Mouse (Mus musculus) bone marrow macrophage, adult 2 months (primary cell): ENCODE data around the gene Tut7. TPM values are rescaled to one million over a fixed set of nuclear protein-coding genes. Genes with fewer than 3 reads are reported as not detected.
"Not testable (repeated sequence)": the region's sequence is repeated elsewhere in the genome, so short reads cannot be mapped to it uniquely, and the experiment has no call there.

ENCODE experiments used
- H3K27ac ChIP-seq: 2 replicates; pipeline ENCODE4 v1.5.1; 2012; ENCODE audit warnings: low read depth, low read length; ENCODE audit not compliant: insufficient read depth
- H3K4me1 ChIP-seq: 2 replicates; pipeline ENCODE4 v1.6.1; 2012; ENCODE audit warnings: low read length; ENCODE audit not compliant: control insufficient read depth, insufficient read depth
- H3K4me3 ChIP-seq: 2 replicates; pipeline ENCODE4 v1.5.1; 2012; ENCODE audit warnings: mild to moderate bottlenecking, low read length, moderate library complexity; ENCODE audit not compliant: insufficient read depth
- CTCF ChIP-seq: IDR thresholded peaks from 2 replicates; pipeline ENCODE4 v1.5.1; 2012; ENCODE audit warnings: low read depth, mild to moderate bottlenecking, low read length, moderate library complexity
- POLR2A ChIP-seq: IDR thresholded peaks from 2 replicates; pipeline ENCODE4 v1.6.1; 2012; ENCODE audit warnings: mild to moderate bottlenecking, low read depth, low read length, borderline replicate concordance
- polyA plus RNA-seq: library from polyadenylated mRNA; stranded (reverse); fragments of >200 nt; gene quantifications from 2 replicates; pipeline ENCODE4 v1.2.4, GENCODE M21; 2012; ENCODE audit not compliant: missing spikeins, insufficient read depth, insufficient read length

Gene Tut7
- polyA plus RNA-seq, 1 experiment: 148 TPM

DNA sequence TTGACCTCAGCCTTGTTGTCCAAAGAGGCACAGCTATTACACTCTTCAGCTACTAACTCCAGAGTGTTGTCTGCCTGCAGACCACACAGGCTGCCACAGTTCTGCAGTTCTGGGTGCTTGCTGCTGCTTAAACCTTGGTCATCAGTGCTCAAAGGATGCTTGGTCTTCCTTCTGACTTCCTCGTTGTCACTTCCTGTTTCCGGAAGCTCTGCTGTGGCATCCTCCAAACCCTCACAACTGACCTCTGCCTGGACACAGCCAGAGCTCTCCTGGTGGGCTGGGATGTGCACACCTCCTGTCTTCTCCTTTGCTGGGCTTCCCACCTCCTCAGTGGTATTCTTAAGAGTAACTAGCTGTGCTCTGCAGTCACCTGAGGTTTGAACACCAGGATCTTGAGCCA lies 22.9 kb downstream of the Tut7 start:
- H3K4me3 ChIP-seq: no peak overlapping the region
- no peak overlapping the region for H3K27ac ChIP-seq
- no peak for TF ChIP-seq CTCF
- TF ChIP-seq POLR2A: no peak
- H3K4me1 ChIP-seq: peaks cover 19% of the 10 kb centered on the region

DNA sequence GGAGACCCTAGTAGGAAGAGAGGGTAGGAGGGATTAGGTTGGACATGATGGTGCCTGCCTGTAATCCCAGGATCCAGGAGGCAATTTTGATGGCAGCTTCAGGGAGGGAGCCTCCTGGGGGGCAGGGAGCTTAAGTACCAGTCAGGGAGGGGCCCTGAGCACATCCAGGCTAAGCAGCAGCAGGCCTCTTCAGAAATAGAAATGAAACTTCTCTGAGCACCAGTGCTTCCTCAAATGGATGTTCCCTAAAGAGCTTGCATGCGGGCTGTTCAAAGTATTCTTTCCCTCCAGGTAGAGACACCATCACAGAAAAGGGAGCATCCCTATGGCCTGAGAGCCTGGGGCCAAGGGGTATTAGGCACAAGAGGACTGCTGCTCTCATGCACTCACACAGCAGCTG lies 24.6 kb downstream of the Tut7 start:
- H3K4me3 ChIP-seq: no peak overlapping the region
- H3K4me1 ChIP-seq: peaks cover 19% of the 10 kb centered on the region
- H3K27ac ChIP-seq: no peak overlapping the region
- no peak for TF ChIP-seq POLR2A
- no peak for TF ChIP-seq CTCF

DNA sequence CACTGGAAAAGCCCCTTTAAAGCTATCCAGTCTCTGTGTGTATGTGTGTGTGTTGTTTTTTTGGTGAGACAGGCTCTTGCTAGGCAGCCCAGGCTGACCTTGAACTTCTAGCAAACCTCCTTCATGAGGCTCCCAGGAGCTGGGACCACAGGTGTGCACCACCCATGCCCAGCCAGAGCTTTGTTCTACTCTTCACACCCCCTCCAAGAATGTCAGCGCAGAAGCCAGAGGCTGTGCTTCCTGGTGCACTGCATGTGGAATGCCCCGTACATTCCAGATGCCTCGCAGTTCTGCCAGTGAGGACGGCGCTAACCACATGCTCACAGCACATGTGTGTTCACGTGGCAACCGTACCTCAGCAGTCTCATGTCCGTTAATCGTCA lies 26.5 kb downstream of the Tut7 start:
- Histone ChIP-seq H3K4me1 (peaks cover 19% of the 10 kb centered on the region), H3K4me3 (no peak overlapping the region), H3K27ac (no peak overlapping the region)
- no peak for TF ChIP-seq CTCF
- no peak for TF ChIP-seq POLR2A

DNA sequence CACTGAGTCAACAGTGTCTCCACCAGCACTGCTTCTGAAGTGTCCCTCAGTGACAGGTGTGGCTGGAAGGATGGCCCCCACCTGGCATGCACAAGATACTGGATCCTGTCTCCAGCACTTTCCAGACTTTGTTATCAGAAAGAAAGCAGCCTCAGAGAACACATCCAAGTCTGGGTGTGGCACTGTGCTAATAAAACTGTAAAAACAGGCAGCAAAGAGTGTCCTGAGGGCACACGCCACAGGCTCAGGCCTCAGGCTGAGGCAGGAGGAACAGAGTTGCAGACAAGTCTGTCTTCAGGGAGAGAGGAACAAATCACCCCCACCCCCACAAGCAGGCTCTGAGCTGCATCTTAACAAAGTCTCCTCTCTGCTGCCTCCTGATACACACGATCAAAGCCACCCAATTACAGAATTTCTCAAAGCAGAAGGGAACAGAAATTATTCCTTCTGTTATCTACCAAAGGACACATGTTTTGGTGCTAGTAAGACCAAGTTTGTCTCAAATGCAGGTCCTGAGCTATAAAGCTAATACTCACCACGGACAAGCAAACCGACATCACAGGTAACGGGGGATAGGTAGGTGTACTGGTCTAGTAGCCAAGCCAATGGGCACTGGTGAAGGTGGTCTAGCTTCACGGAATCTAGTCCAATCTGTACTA lies 27.0 kb downstream of the Tut7 start:
- Histone ChIP-seq H3K4me1 (peaks cover 19% of the 10 kb centered on the region), H3K4me3 (no peak overlapping the region), H3K27ac (no peak overlapping the region)
- TF ChIP-seq CTCF: no peak
- TF ChIP-seq POLR2A: no peak

DNA sequence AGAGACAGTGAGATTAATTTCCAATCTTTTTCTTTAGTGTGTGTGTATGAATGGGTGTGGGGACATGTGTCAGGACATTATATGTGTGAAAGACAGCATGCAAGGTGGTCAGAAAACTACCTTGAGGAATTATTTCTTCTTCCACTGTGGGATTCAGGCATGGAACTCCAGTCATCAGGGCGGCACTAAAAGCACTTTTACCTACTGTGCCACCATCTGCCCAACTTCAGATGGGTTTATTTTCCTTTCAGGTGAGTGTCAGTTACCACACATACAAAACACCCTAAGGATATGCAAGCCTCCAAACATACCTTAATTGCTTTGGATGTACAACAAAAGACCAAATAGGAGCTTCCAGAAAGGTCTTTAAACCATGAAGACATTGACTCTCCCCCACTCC lies 28.2 kb downstream of the Tut7 start:
- TF ChIP-seq POLR2A: no peak
- no peak for TF ChIP-seq CTCF
- no peak overlapping the region for H3K27ac ChIP-seq
- peaks cover 13% of the 10 kb centered on the region for H3K4me1 ChIP-seq
- H3K4me3 ChIP-seq: no peak overlapping the region

DNA sequence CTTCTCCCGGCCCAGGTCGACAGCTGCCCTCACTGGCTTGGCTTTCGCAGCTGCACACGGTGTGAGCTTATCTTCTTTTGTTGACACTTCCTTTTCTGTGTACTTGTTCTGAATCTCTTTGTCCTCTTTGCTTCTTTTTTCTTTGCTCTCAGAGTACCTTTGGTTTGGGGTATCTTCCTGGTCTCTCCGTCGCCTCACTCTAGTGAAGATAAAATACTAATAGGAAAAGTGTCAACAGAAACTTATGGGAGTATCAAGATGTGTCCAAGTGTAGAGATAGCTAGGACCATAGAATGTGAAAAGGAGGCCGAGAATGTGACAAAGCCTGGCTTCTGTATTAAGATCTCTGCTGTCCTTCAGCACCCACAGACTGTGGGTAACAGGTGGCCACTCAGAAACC lies 40.8 kb downstream of the Tut7 start, which contains the start of gene Gm49354:
Gene Gm49354 (minus strand): TSS at position 101 of the 400 bp plus-strand sequence.
- no peak within 1 kb of the TSS for H3K27ac ChIP-seq
- no peak for TF ChIP-seq POLR2A
- TF ChIP-seq CTCF: no peak

DNA sequence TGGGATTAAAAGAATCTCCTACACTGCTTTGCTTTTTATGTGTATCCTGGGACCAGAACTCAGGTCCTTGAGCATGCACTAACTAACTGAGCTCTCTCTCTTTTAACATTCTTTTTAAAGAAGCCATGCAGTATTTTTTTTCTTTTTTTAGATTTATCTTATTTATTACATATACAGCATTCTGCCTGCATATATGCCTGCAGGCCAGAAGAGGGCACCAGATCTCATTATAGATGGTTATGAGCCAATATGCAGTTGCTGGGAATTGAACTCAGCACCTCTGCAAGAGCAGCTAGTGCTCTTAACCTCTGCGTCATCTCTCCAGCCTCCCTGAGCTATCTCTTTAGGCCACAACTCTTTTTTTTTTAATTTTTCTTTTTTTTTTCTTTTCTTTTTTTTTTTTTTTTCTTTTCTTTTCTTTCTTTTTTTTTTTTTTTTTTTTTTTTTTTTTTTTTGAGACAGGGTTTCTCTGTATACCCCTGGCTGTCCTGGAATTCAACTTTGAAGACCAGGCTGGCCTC lies 43.1 kb downstream of the Tut7 start:
- peaks cover 15% of the 10 kb centered on the region for H3K4me1 ChIP-seq
- H3K27ac ChIP-seq, H3K4me3 ChIP-seq: not testable (repeated sequence)

More for the DNA sequence above, 40.8 kb downstream of the Tut7 start, which contains the start of gene Gm49354:
- no peak within 1 kb of the TSS for H3K4me3 ChIP-seq
- peaks cover under 1% of the 10 kb centered on the region; the same call in 1 of the 2 replicates for H3K4me1 ChIP-seq

DNA sequence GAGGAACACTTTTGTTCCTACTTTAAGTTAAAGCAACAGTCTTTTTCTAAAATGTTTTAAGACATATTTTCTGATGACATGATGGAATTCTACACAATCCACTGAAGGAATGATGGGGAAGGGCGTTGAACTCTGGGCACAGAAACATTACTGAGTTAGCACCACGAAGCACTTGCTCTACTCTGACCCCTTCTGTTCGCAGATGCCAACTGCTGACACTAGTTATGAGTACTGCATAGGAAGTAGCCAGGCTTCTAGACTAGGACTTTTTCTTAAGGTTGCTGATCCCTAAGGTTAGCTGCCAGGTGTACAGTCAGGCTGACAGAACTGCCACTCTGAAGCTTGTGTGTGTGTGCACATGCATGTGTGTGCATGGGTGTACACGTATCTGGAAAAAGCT lies 43.7 kb downstream of the Tut7 start:
- TF ChIP-seq CTCF (no peak), POLR2A (no peak)
- no peak overlapping the region for H3K4me3 ChIP-seq
- H3K4me1 ChIP-seq: peaks cover 15% of the 10 kb centered on the region
- no peak overlapping the region for H3K27ac ChIP-seq

DNA sequence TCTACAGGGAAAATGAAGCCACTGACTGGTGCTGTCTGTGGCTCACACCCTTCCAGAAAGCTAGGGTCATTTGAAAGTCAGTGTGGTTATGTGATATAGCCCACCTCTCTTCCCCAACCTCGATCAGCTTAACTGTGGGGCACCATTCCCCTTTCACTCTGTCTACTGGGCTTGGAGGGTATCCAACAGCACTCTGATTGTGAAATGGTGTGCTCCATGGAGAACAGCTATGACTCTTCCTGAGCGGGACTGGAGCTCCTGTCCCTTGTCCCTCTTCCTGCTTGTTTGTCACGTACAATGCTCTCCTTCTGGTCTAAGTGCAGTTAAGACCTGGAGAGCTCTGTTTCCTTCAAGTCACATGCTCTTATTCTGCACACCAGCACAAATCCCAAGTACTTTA lies 47.8 kb downstream of the Tut7 start:
- Histone ChIP-seq H3K4me1 (peaks cover 30% of the 10 kb centered on the region), H3K27ac (no peak overlapping the region), H3K4me3 (no peak overlapping the region)
- no peak for TF ChIP-seq POLR2A
- TF ChIP-seq CTCF: no peak

DNA sequence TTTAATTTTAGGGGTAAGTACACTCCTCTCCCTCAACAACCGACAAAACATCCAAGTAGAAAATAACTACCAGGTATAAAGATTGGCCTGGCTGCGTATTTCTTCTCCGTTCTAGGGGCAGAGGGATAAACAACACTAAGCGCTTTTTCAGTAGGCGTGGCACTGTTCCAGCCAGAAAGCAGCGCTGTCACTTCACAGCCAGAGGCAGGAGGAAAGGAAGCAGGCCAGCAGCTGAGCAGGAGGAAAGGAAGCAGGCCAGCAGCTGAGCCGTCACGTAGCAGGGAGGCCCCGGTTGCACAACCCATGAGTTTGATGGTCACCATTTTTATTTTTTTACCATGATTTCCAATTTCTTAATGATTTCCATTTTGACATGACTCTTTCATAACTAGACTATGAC lies 51.7 kb downstream of the Tut7 start:
- peaks cover 38% of the 10 kb centered on the region for H3K4me1 ChIP-seq
- no peak overlapping the region for H3K4me3 ChIP-seq
- H3K27ac ChIP-seq: peak overlapping the region; percentile 85
- TF ChIP-seq POLR2A: no peak
- TF ChIP-seq CTCF: no peak

DNA sequence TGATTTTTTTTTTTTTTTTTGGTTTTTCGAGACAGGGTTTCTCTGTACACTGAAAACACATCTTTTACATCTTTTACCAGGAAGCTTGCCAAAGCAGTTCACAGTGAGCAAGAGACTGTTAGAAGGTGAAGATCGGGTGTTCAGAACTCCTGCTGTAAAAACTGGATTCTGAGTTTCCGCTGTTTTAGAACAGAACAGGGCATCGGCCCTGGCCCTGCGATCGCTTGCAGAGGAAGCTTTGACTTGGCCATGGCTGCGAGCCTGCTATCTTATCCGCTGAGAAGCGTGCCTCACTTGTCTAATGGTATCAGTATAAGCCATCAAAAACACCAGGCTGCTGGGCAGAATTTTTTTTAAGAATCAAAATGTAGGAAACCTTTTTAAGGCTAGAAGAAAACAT lies 52.1 kb downstream of the Tut7 start:
- Histone ChIP-seq H3K27ac (peak overlapping the region; percentile 85), H3K4me1 (peaks cover 41% of the 10 kb centered on the region), H3K4me3 (peak overlapping the region; percentile 66)
- TF ChIP-seq CTCF (no peak), POLR2A (no peak)
